Mouse (Mus musculus) lung, adult 2 months (tissue): ENCODE measurements around the gene Tnfaip2. TPM values are rescaled to one million over a fixed set of nuclear protein-coding genes. Genes with fewer than 3 reads are reported as not detected.

Experiments used
- DNase-seq: peaks from one replicate; pipeline ENCODE4 v3.0.0; 2022
- H3K4me1 ChIP-seq: fragments of 200-500 bp; 2 replicates; pipeline ENCODE4 v1.6.1; 2011; ENCODE audit warnings: low read length; ENCODE audit not compliant: control insufficient read depth, insufficient read depth
- H3K4me3 ChIP-seq: fragments of 200-500 bp; replicated peaks from 2 replicates; pipeline ENCODE3; 2011; ENCODE audit warnings: low read depth, mild to moderate bottlenecking, control low read depth, low read length; ENCODE audit errors: extremely low read depth
- CTCF ChIP-seq: fragments of 200-500 bp; IDR thresholded peaks from 2 replicates; pipeline ENCODE4 v1.5.1; 2011; ENCODE audit warnings: mild to moderate bottlenecking, low read length, control low read depth; ENCODE audit not compliant: insufficient read depth
- POLR2A ChIP-seq: fragments of 200-500 bp; IDR thresholded peaks from 2 replicates; pipeline ENCODE4 v1.6.1; 2011; ENCODE audit warnings: low read depth, mild to moderate bottlenecking, control low read depth, low read length, borderline replicate concordance; ENCODE audit errors: extremely low read depth
- WGBS: fragments of 180-500 bp; shearing (Covaris S2); methylation state at CpG from one replicate; pipeline ENCODE4 v1.1.7; 2018; 5-methylcytosine and 5-hydroxymethylcytosine counted together
- polyA plus RNA-seq: library from polyadenylated mRNA; depleted of rRNA; stranded (reverse); fragments of >200 nt; gene quantifications from 2 replicates; pipeline ENCODE4 v1.2.3, GENCODE M21; 2012

Tnfaip2 gene
- polyA plus RNA-seq, 1 experiment, result 43.6 TPM

GRCm38 (mm10) chr12:111413300-111413699, 29.0 kb upstream of the Tnfaip2 start:
- TF ChIP-seq CTCF (peak; percentile 95), POLR2A (no peak)
- H3K4me1 ChIP-seq, result peaks cover 4% of the 10 kb centered on the region; the same call in 1 of the 2 replicates
- WGBS, result under 1% methylated on average over 21 of the region's 21 CpGs
- peak; percentile 86 for DNase-seq
- no peak overlapping the region for H3K4me3 ChIP-seq

- peak within 1 kb of the TSS; percentile 49 for H3K4me3 ChIP-seq
- TF ChIP-seq POLR2A (peak; percentile 1; the same call in 1 of the 2 replicates), CTCF (no peak)
- 8% methylated on average over 17 of the region's 17 CpGs for WGBS
- no peak for DNase-seq
- peaks cover 4% of the 10 kb centered on the region; the same call in 1 of the 2 replicates for H3K4me1 ChIP-seq
These were observed 25.1 kb upstream of the Tnfaip2 start, which contains the start of gene Exoc3l4 for GRCm38 (mm10) chr12:111416921-111417779. Exoc3l4 (plus strand) TSS chr12:111417017.

GRCm38 (mm10) chr12:111419918-111420317, 22.4 kb upstream of the Tnfaip2 start:
- TF ChIP-seq POLR2A (no peak), CTCF (no peak)
- DNase-seq, result no peak
- Histone ChIP-seq H3K4me3 (no peak overlapping the region), H3K4me1 (no peaks in the 10 kb centered on the region)
- WGBS, result 75% methylated on average over 5 of the region's 5 CpGs

GRCm38 (mm10) chr12:111420946-111421709, 21.1 kb upstream of the Tnfaip2 start:
- 34% methylated on average over 7 of the region's 7 CpGs for WGBS
- no peak for DNase-seq
- Histone ChIP-seq H3K4me1 (peaks cover 4% of the 10 kb centered on the region; the same call in 1 of the 2 replicates), H3K4me3 (no peak overlapping the region)
- TF ChIP-seq POLR2A, result no peak
- TF ChIP-seq CTCF, result no peak

- WGBS, result 80% methylated on average over 5 of the region's 5 CpGs
- H3K4me3 ChIP-seq, result no peak overlapping the region
- DNase-seq, result no peak
These were observed 19.4 kb upstream of the Tnfaip2 start for GRCm38 (mm10) chr12:111422852-111423251.

GRCm38 (mm10) chr12:111423570-111424129, 18.6 kb upstream of the Tnfaip2 start:
- peaks cover 4% of the 10 kb centered on the region; the same call in 1 of the 2 replicates for H3K4me1 ChIP-seq
- no peak for DNase-seq
- TF ChIP-seq POLR2A (no peak), CTCF (no peak)
- 33% methylated on average over 43 of the region's 43 CpGs for WGBS
- no peak overlapping the region for H3K4me3 ChIP-seq

More at GRCm38 (mm10) chr12:111422852-111423251, 19.4 kb upstream of the Tnfaip2 start:
- no peak for TF ChIP-seq CTCF
- no peak for TF ChIP-seq POLR2A
- H3K4me1 ChIP-seq, result peaks cover 4% of the 10 kb centered on the region; the same call in 1 of the 2 replicates

- TF ChIP-seq CTCF (no peak), POLR2A (no peak)
- peaks cover 4% of the 10 kb centered on the region; the same call in 1 of the 2 replicates for H3K4me1 ChIP-seq
- no peak overlapping the region for H3K4me3 ChIP-seq
- no peak for DNase-seq
- 43% methylated on average over 9 of the region's 9 CpGs for WGBS
These were observed 17.7 kb upstream of the Tnfaip2 start for GRCm38 (mm10) chr12:111424547-111424946.

GRCm38 (mm10) chr12:111425258-111425657, 17.0 kb upstream of the Tnfaip2 start:
- H3K4me1 ChIP-seq, result peaks cover 6% of the 10 kb centered on the region
- DNase-seq, result peak; percentile 86
- 4% methylated on average over 15 of the region's 15 CpGs for WGBS

GRCm38 (mm10) chr12:111425789-111426460, 16.3 kb upstream of the Tnfaip2 start:
- DNase-seq, result peak; percentile 97
- Histone ChIP-seq H3K4me1 (peaks cover 10% of the 10 kb centered on the region), H3K4me3 (no peak overlapping the region)
- TF ChIP-seq CTCF (peak; percentile 93), POLR2A (no peak)
- WGBS, result 20% methylated on average over 29 of the region's 29 CpGs

More at GRCm38 (mm10) chr12:111425258-111425657, 17.0 kb upstream of the Tnfaip2 start:
- H3K4me3 ChIP-seq, result no peak overlapping the region
- TF ChIP-seq CTCF (peak; percentile 80), POLR2A (no peak)
